Mouse (Mus musculus) liver, postnatal 0 days (tissue): ENCODE data around the gene Slc22a14. TPM values are rescaled to one million over a fixed set of nuclear protein-coding genes. Genes with fewer than 3 reads are reported as not detected.

ENCODE experiments used
- ATAC-seq: fragments of 200-750 bp; cut with Nextera tagmentation; 2 replicates; pipeline ENCODE4 v1.8.0; 2017; ENCODE audit warnings: mild to moderate bottlenecking, moderate library complexity
- DNase-seq: peaks from one replicate; pipeline ENCODE4 v3.0.0-alpha.2; 2016
- H3K27ac ChIP-seq: fragments of 300-500 bp; sonication (generic); 2 replicates; pipeline ENCODE4 v1.5.1; 2014; ENCODE audit warnings: antibody characterized with exemption, moderate library complexity, mild to moderate bottlenecking, low read depth
- H3K27me3 ChIP-seq: fragments of 300-500 bp; sonication (generic); 2 replicates; pipeline ENCODE4 v1.6.1; 2014; ENCODE audit warnings: low read length, control low read depth, mixed read lengths; ENCODE audit not compliant: insufficient read depth
- H3K36me3 ChIP-seq: fragments of 300-500 bp; sonication (generic); replicated peaks from 2 replicates; pipeline ENCODE4 v1.6.1; 2014; ENCODE audit warnings: mild to moderate bottlenecking, control low read depth, low read length, moderate library complexity, mixed read lengths; ENCODE audit not compliant: insufficient read depth
- H3K4me1 ChIP-seq: fragments of 300-500 bp; sonication (generic); 2 replicates; pipeline ENCODE4 v1.6.1; 2014; ENCODE audit warnings: antibody characterized with exemption, mild to moderate bottlenecking, control low read depth; ENCODE audit not compliant: insufficient read depth
- H3K4me2 ChIP-seq: fragments of 300-500 bp; sonication (generic); 2 replicates; pipeline ENCODE4 v1.6.1; 2014; ENCODE audit warnings: low read depth, mild to moderate bottlenecking, low read length, moderate library complexity, mixed read lengths
- H3K4me3 ChIP-seq: fragments of 300-500 bp; sonication (generic); 2 replicates; pipeline ENCODE4 v1.5.1; 2014; ENCODE audit warnings: low read depth, low read length
- H3K9ac ChIP-seq: fragments of 300-500 bp; sonication (generic); replicated peaks from 2 replicates; pipeline ENCODE4 v1.6.1; 2014; ENCODE audit warnings: mild to moderate bottlenecking, moderate library complexity
- H3K9me3 ChIP-seq: fragments of 300-500 bp; sonication (generic); 2 replicates; pipeline ENCODE4 v1.6.1; 2016; ENCODE audit warnings: mild to moderate bottlenecking, control low read depth, low read length, mixed read lengths
- CTCF ChIP-seq: sonication (generic); IDR thresholded peaks from 2 replicates; pipeline ENCODE4 v1.5.1; 2016; ENCODE audit warnings: antibody characterized with exemption, low read depth
- EP300 ChIP-seq: IDR thresholded peaks from 2 replicates; pipeline ENCODE4 v1.6.1; 2016; ENCODE audit warnings: antibody characterized with exemption, low read depth, mild to moderate bottlenecking
- WGBS: fragments of 180-500 bp; shearing (Covaris S2); extraction: QIAGEN DNeasy Blood & Tissue Kit; methylation state at CpG from one replicate; pipeline ENCODE4 v1.1.7; 2014; ENCODE audit not compliant: insufficient replicate concordance; 5-methylcytosine and 5-hydroxymethylcytosine counted together
- polyA plus RNA-seq: library from polyadenylated mRNA; unstranded; fragments of >200 nt; fragmentation: Nextera tagmentation; extraction: Ambion mirVana; gene quantifications from 2 replicates; pipeline ENCODE4 v1.2.1, GENCODE M21; 2015

The Slc22a14 gene
- polyA plus RNA-seq, 1 experiment from 2014 or later, result not detected

DNA sequence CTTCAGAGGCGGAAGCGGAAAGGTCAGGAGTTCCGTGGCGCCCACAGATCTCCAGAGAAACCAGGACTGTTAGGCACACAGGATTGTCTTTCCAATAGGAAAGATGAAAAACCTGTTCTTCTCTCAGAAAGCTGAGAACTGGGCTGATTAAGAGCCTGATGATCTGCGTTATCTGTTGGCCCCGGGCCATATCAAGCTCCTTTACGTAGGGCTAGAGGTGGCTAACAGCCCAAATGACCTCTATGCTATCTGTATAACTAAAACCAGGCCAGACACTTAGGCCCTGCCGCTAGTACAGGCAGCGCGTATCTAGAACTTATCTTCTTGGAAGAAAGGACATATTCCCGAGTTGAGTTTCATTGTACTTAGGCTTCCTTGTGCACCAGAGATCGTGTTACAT lies 2.1 kb downstream of the Slc22a14 start:
- no peaks in the 10 kb centered on the region for H3K27me3 ChIP-seq
- no peak overlapping the region for H3K9ac ChIP-seq
- 84% methylated on average over 12 of the region's 12 CpGs for whole genome bisulfite sequencing

DNA sequence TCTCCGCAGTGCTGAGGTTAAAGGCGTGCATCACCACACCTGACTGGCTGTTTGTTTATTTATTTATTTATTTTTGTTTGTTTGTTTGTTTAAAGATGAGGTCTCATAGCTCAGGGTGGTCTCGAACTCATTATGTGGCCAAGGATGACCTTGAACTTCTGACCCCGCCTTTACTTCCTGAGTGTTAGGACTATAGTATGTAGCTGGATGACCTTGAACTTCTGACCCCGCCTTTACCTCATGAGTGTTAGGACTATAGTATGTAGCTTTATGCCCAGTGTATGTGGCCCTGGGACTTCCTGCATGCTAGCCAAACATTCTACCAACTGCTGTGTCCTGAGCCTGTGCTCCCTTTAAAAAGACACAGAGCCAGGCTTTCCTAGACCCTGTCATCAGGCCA lies 3.9 kb downstream of the Slc22a14 start:
- TF ChIP-seq EP300, result no peak
- TF ChIP-seq CTCF, result no peak
- H3K4me3 ChIP-seq, result no peak overlapping the region
- ATAC-seq, result no peak
- no peaks in the 10 kb centered on the region for H3K9me3 ChIP-seq
- no peak for DNase-seq
- WGBS, result 79% methylated on average over 5 of the region's 5 CpGs
- peaks cover 3% of the 10 kb centered on the region; the same call in 1 of the 2 replicates for H3K4me1 ChIP-seq
- H3K36me3 ChIP-seq, result no peaks in the 10 kb centered on the region; the same call in 1 of the 2 replicates
- no peak overlapping the region for H3K4me2 ChIP-seq
- H3K27me3 ChIP-seq, result no peaks in the 10 kb centered on the region
- no peak overlapping the region for H3K9ac ChIP-seq
- H3K27ac ChIP-seq, result no peak overlapping the region

More for the DNA sequence above, 2.1 kb downstream of the Slc22a14 start:
- H3K4me1 ChIP-seq, result 0 out of 2 replicates have a peak, but pooled peaks cover 2% of the 10 kb centered on the region
- DNase-seq, result no peak
- TF ChIP-seq EP300 (no peak), CTCF (no peak)
- no peaks in the 10 kb centered on the region for H3K9me3 ChIP-seq
- H3K36me3 ChIP-seq, result peaks cover 3% of the 10 kb centered on the region
- H3K27ac ChIP-seq, result no peak overlapping the region
- H3K4me2 ChIP-seq, result no peak overlapping the region
- H3K4me3 ChIP-seq, result no peak overlapping the region
- ATAC-seq, result no peak

DNA sequence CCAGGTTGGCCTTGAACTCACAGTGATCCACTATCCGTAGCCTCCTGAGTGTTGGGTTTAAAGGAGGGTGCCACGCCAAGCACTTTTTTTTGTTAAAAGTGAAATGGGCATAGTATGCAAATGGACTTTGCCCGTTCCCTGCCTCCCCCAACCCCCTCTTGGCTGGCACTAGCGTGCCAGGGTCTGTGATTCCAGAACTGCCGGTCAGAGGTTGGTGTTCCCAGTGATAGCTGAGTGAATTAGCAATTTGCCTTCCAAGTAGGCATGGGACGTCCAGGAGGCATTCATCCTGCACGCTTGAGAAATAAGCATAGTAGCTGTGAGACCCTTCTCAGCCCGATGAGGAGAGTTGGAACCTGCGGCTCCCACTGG lies 7.3 kb downstream of the Slc22a14 start:
- Histone ChIP-seq H3K4me2 (peak overlapping the region; percentile 96), H3K36me3 (no peaks in the 10 kb centered on the region; the same call in 1 of the 2 replicates), H3K27ac (0 out of 2 replicates have a peak overlapping the region, but pooled peaks have one; percentile 48), H3K4me1 (peaks cover 3% of the 10 kb centered on the region; the same call in 1 of the 2 replicates), H3K27me3 (no peaks in the 10 kb centered on the region), H3K9ac (peak overlapping the region; percentile 72), H3K4me3 (peak overlapping the region; percentile 76), H3K9me3 (no peaks in the 10 kb centered on the region)
- DNase-seq (peak; percentile 48), ATAC-seq (peak; percentile 44)
- TF ChIP-seq CTCF (no peak), EP300 (no peak)
- WGBS, result 37% methylated on average over 9 of the region's 9 CpGs

DNA sequence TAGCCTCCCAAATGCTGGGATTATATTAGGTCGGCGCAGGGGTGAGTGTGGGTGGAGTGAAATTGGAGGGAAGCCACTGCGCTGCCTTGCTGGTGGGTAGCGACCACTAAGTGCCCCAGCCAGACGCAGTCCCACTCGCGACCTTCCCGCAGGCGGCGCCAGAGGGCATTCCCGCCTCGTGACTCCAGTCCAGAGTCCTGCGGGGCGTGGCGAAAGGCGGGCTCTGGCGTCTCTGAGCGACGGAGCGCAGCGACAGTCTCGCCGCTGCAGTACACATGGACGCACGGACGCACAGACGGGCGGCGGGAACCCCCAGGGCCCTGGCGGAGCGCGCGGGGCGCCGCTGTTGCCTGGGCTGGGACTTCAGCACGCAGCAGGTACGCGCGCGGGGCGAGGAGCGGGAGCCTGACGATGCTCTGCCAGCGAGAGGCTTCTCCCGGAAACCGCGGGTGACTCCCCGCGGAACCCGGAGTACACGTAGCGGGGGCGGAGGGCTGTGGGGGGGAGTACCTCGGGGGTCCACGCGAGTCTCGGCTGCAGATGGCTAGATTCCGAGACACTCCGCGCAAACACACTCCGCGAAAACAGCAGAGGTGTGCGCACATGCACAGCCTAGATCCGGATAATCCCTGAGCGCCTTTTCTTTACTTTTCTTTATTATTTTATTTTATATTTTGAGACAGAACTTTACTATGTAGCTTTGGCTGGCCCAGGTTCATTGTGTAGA lies 7.9 kb downstream of the Slc22a14 start, which contains the start of gene Xylb:
Gene Xylb, plus strand, starts transcription at position 51 of the 727 bp plus-strand sequence.
- ATAC-seq, result peak; percentile 88
- Histone ChIP-seq H3K4me1 (peaks cover 3% of the 10 kb centered on the region; the same call in 1 of the 2 replicates), H3K9ac (peak within 1 kb of the TSS; percentile 72), H3K27me3 (no peaks in the 10 kb centered on the region), H3K9me3 (no peaks in the 10 kb centered on the region), H3K36me3 (no peaks in the 10 kb centered on the region; the same call in 1 of the 2 replicates), H3K4me2 (peak within 1 kb of the TSS; percentile 96), H3K4me3 (peak within 1 kb of the TSS; percentile 76), H3K27ac (peak within 1 kb of the TSS; percentile 48)
- WGBS, result 3% methylated on average over 57 of the region's 65 CpGs
- TF ChIP-seq EP300 (no peak), CTCF (peak; percentile 92)
- peak; percentile 93 for DNase-seq

DNA sequence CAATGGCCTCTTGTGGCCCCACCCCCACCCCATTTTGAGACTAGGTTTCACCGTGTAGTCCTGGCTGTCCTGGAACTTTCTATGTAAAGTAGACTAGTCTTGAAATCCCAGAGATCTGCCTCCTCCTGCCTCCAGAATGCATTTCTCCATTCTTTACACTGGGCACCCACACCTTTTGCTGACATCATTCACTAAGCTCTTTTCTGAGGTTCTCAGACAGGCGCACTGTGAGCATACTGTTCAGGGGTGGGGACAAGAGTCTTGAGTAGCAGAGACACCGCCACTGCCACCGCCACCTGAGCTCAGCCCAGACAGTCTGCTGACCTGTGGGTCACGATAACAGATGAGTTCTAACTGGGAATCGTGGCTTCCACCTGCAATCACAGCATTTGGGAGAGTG lies 9.4 kb downstream of the Slc22a14 start:
- DNase-seq, result no peak
- Histone ChIP-seq H3K36me3 (peaks cover 4% of the 10 kb centered on the region), H3K4me3 (no peak overlapping the region), H3K27me3 (no peaks in the 10 kb centered on the region), H3K9me3 (no peaks in the 10 kb centered on the region), H3K4me2 (no peak overlapping the region), H3K27ac (no peak overlapping the region), H3K9ac (no peak overlapping the region), H3K4me1 (peaks cover 3% of the 10 kb centered on the region; the same call in 1 of the 2 replicates)
- WGBS, result 76% methylated on average over 6 of the region's 6 CpGs
- no peak for TF ChIP-seq EP300
- no peak for TF ChIP-seq CTCF
- no peak for ATAC-seq

DNA sequence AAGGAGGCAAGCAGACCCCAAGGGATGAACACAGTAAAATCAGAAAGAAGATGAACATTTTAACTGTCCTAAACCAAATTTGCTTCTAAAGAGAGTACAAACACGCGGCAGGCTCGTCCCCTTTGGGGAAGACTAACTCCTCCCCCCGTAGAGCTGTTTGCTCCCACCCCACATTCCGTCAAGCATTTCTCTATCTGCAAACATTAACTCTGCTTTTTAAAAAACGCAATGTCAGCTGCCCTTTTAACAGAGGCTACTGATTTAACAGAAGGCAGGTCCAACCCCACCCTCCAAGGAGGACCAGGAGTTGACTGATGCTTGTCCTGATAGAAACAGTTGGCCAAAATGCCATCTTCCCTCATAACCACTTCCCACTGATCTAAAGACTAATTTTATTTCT lies 11.4 kb downstream of the Slc22a14 start:
- no peak overlapping the region for H3K9ac ChIP-seq
- ATAC-seq (no peak), DNase-seq (no peak)
- H3K27me3 ChIP-seq, result no peaks in the 10 kb centered on the region
- H3K9me3 ChIP-seq, result no peaks in the 10 kb centered on the region
- no peak for TF ChIP-seq EP300
- TF ChIP-seq CTCF, result no peak
- H3K36me3 ChIP-seq, result peaks cover 9% of the 10 kb centered on the region
- H3K4me1 ChIP-seq, result peaks cover 3% of the 10 kb centered on the region; the same call in 1 of the 2 replicates
- no peak overlapping the region for H3K4me2 ChIP-seq
- WGBS, result 59% methylated on average over 6 of the region's 6 CpGs
- H3K4me3 ChIP-seq, result no peak overlapping the region
- no peak overlapping the region for H3K27ac ChIP-seq
